Mouse (Mus musculus): ENCODE measurements around the gene Kif2c. TPM values are rescaled to one million over a fixed set of nuclear protein-coding genes. Genes with fewer than 3 reads are reported as not detected.

Gene Kif2c
- total and polyA plus RNA-seq, 3 experiments: 8.6 to 62.8 (median 52.0) TPM

DNA sequence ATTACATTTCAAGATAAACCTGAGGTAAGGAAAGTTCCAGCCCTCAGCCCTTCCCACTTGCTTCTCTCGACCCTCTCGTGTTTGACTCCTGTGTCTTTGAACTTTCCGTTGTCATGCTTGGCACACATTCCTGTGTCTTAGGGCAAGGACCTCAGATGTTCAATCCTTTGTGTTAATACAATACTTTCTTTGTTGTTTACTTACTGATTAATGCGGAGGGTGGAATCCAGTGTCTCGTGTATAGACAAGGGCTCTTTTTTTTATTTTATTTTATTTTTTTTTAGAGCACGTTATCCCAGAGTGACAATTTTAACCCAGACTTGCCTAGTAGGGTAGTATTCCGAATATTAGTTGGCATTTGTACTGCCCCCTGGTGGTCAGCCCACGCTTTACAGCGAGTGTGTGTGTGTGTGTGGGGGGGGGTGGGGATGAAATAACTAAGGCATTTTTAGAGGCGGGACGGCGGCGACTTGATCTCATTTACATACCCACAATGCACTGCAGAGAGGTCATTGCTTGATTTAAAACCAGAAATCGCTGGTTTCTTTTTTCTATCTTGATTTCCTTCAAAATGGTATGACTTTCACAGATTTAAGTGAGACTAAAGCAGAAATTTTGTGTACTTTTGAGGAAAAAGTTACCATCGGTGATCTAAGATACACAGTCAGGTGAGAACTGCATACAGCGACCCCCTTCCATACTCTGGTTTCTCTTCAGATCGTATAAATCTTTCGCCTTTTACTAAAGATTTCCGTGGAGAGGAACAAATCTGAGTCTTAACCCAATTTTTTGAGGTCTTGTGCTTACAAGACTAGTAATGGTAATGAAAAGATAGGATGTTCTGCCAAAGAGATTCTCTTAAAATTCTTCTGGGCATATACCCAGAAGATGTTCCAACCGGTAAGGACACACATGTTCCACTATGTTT, 28.0 kb upstream of the Kif2c start:
- ATAC-seq (ENCODE audit: extremely low read depth, insufficient number of reproducible peaks, low FRiP score, poor library complexity, severe bottlenecking): peak; percentile 40; the same call in 1 of the 2 replicates
- TF ChIP-seq POLR2AphosphoS5 (IDR thresholded peaks at IDR 0.05; ENCODE audit: insufficient replicate concordance, low read depth, low read length) (no peak), CTCF (IDR thresholded peaks at IDR 0.05; ENCODE audit: low read depth, low read length) (peak; percentile 61)
- Histone ChIP-seq H3K4me1 (ENCODE audit: insufficient read depth, low read depth, low read length) (no peaks in the 10 kb centered on the region; the same call in 1 of the 2 replicates), H3K9me3 (replicated peaks) (no peaks in the 10 kb centered on the region), H3K4me3 (ENCODE audit: low read depth, low read length) (no peak overlapping the region), H3K27me3 (ENCODE audit: insufficient read depth, low read length) (peaks cover 25% of the 10 kb centered on the region), H3K36me3 (replicated peaks) (no peaks in the 10 kb centered on the region)
- peak; percentile 24 for DNase-seq (ENCODE audit: low spot score)

DNA sequence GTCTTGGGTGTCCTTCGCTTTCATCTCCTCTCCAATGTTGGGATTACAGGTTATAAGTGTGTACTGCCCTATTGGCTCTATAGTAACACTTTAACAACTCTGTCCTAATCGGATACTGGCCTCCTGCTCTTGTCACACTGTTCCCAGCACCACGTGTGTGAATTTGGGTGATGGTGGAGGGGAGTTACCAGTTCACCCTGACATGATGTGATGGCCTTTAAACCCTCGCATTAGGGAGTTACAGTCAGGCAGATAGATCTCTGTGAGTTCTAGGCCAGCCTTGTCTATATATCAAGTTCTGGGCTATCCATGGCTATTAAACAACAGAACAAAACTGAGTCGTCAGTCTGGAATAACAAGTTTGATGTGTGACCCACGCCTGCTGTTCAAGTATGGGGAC, 27.2 kb upstream of the Kif2c start:
- DNase-seq (ENCODE audit: low spot score): no peak
- TF ChIP-seq TAL1 (conservative IDR thresholded peaks at IDR 0.05; ENCODE audit: low read depth, low read length) (no peak), GATA1 (IDR thresholded peaks at IDR 0.05; ENCODE audit: borderline replicate concordance, low read length) (no peak), POLR2AphosphoS5 (IDR thresholded peaks at IDR 0.05; ENCODE audit: insufficient replicate concordance, low read depth, low read length) (no peak), GATA2 (IDR thresholded peaks at IDR 0.05; ENCODE audit: borderline replicate concordance, low read depth, low read length) (no peak), CTCF (IDR thresholded peaks at IDR 0.05; ENCODE audit: low read depth, low read length) (no peak)

DNA sequence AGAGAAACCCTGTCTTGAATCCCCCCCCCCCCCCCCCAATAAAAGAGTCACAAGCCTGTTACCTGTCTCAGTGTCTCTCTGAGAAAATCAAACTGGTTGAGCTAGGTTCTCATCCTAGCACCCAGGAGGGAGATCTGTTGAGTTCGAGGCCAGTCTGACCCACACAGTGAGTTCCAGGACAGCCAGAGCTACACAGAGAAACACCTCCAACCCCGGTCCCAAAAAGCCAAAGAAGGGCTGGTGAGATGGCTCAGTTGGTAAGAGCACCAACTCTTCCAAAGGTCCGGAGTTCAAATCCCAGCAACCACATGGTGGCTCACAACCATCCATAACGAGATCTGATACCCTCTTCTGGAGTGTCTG, 20.5 kb upstream of the Kif2c start:
- DNase-seq (ENCODE audit: low spot score): no peak
- TF ChIP-seq CTCF (IDR thresholded peaks at IDR 0.05; ENCODE audit: low read depth, low read length) (no peak), POLR2AphosphoS5 (IDR thresholded peaks at IDR 0.05; ENCODE audit: insufficient replicate concordance, low read depth, low read length) (no peak; the same call in 1 of the 2 replicates), GATA1 (IDR thresholded peaks at IDR 0.05; ENCODE audit: borderline replicate concordance, low read length) (no peak), GATA2 (IDR thresholded peaks at IDR 0.05; ENCODE audit: borderline replicate concordance, low read depth, low read length) (no peak), TAL1 (conservative IDR thresholded peaks at IDR 0.05; ENCODE audit: low read depth, low read length) (no peak)
- Histone ChIP-seq H3K4me1 (ENCODE audit: insufficient read depth, low read depth, low read length) (peaks cover 3% of the 10 kb centered on the region; the same call in 1 of the 2 replicates), H3K4me3 (ENCODE audit: low read depth, low read length) (no peak overlapping the region), H3K27me3 (ENCODE audit: insufficient read depth, low read length) (0 out of 2 replicates have a peak, but pooled peaks cover 2% of the 10 kb centered on the region), H3K36me3 (replicated peaks) (no peaks in the 10 kb centered on the region), H3K9me3 (replicated peaks) (no peaks in the 10 kb centered on the region)
- no peak for ATAC-seq (ENCODE audit: extremely low read depth, insufficient number of reproducible peaks, low FRiP score, poor library complexity, severe bottlenecking)

More for the DNA sequence above, 27.2 kb upstream of the Kif2c start:
- ATAC-seq (ENCODE audit: extremely low read depth, insufficient number of reproducible peaks, low FRiP score, poor library complexity, severe bottlenecking): no peak
- H3K27me3 ChIP-seq (ENCODE audit: insufficient read depth, low read length): peaks cover 20% of the 10 kb centered on the region
- no peaks in the 10 kb centered on the region for H3K36me3 ChIP-seq (replicated peaks)
- H3K9me3 ChIP-seq (replicated peaks): no peaks in the 10 kb centered on the region
- no peaks in the 10 kb centered on the region; the same call in 1 of the 2 replicates for H3K4me1 ChIP-seq (ENCODE audit: insufficient read depth, low read depth, low read length)
- H3K4me3 ChIP-seq (ENCODE audit: low read depth, low read length): no peak overlapping the region

DNA sequence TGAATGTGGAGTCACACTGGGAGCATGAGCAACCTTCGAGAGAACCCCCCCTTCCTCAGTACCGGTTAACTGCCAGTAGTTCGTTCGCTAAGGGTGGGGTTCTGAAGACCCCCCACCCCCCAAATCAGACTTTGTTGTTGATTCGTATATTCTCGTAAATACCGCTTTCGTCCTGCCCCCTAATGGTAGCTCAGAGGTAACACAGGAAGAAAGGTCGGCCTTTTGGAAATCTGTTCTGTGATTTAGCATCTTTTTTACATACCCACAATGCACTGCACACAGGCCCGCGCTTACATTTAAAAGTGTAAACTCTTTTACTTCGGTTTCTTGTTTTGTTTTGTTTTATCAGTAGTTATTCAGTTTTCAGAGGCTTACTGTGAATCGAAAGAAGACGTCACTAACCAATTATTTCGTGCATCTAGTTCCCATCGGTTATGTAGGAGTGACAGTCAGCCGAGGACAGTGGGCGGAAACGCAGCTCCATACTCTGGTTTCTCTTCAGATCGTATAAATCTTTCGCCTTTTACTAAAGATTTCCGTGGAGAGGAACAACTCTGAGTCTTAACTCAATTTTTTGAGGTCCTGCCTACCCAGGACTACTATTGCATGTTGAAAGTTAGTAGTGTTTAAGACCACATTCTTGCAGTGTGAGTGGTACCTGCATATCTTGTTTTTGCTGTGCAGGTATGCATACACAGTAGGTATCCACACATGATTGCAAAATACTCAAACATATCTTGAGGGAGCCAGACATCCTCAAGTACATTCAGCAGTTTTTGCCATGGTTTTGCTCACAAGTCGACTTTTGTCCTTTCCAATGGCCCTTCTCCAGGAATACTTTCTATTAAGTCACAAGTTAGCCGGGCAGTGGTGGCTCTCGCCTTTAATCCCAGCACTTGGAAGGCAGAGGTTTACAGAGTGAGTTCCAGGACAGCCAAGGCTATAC, 19.9 kb upstream of the Kif2c start:
- peak; percentile 56 for DNase-seq (ENCODE audit: low spot score)
- peak; percentile 75 for ATAC-seq (ENCODE audit: extremely low read depth, insufficient number of reproducible peaks, low FRiP score, poor library complexity, severe bottlenecking)
- H3K9me3 ChIP-seq (replicated peaks): no peaks in the 10 kb centered on the region
- peaks cover 3% of the 10 kb centered on the region; the same call in 1 of the 2 replicates for H3K4me1 ChIP-seq (ENCODE audit: insufficient read depth, low read depth, low read length)
- no peak overlapping the region for H3K4me3 ChIP-seq (ENCODE audit: low read depth, low read length)
- H3K27me3 ChIP-seq (ENCODE audit: insufficient read depth, low read length): 0 out of 2 replicates have a peak, but pooled peaks cover 2% of the 10 kb centered on the region
- no peaks in the 10 kb centered on the region for H3K36me3 ChIP-seq (replicated peaks)
- TF ChIP-seq GATA1 (IDR thresholded peaks at IDR 0.05; ENCODE audit: borderline replicate concordance, low read length) (no peak), CTCF (IDR thresholded peaks at IDR 0.05; ENCODE audit: low read depth, low read length) (peak; percentile 33; the same call in 1 of the 2 replicates), POLR2AphosphoS5 (IDR thresholded peaks at IDR 0.05; ENCODE audit: insufficient replicate concordance, low read depth, low read length) (peak; percentile 96; the same call in 1 of the 2 replicates)

DNA sequence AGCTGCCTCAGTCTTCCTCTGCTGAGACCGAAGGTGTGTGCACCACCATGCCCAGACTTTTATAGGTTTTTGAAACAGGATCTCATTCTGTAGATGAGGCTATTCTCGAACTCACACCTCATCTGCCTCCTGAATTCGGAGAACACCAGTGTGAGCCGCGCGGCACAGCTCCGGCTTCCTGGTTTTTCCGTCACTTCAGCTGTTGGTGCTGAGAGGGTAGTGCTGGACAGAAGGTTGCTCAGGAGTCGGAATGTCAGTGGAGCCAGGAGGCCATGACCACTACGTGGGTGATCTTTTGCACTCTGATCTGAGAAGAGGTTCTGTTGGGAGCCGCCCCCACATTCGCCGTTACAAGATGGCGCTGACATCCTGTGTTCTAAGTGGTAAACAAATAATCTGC, 9.4 kb upstream of the Kif2c start:
- H3K4me3 ChIP-seq (ENCODE audit: low read depth, low read length): no peak overlapping the region
- no peak for DNase-seq (ENCODE audit: low spot score)
- TF ChIP-seq GATA1 (IDR thresholded peaks at IDR 0.05; ENCODE audit: borderline replicate concordance, low read length) (no peak), GATA2 (IDR thresholded peaks at IDR 0.05; ENCODE audit: borderline replicate concordance, low read depth, low read length) (no peak), TAL1 (conservative IDR thresholded peaks at IDR 0.05; ENCODE audit: low read depth, low read length) (no peak), POLR2AphosphoS5 (IDR thresholded peaks at IDR 0.05; ENCODE audit: insufficient replicate concordance, low read depth, low read length) (no peak), CTCF (IDR thresholded peaks at IDR 0.05; ENCODE audit: low read depth, low read length) (no peak)

DNA sequence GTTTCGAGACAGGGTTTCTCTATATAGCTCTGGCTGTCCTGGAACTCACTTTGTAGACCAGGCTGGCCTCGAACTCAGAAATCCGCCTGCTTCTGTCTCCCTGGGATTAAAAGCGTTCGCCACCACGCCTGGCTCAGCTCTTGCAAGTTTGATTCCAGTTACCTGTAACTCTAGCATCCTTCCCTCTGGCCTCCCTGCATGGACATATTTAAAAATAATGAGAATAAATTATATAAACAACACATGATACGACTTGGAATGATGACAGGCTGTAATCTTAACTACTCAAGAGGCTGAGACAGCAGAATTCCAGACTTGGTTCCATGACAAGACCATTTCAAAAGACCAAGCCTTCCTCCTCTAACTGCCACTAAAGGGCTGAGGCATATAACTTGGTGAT, 8.2 kb upstream of the Kif2c start:
- ATAC-seq (ENCODE audit: extremely low read depth, insufficient number of reproducible peaks, low FRiP score, poor library complexity, severe bottlenecking) (no peak), DNase-seq (ENCODE audit: low spot score) (no peak)
- TF ChIP-seq GATA2 (IDR thresholded peaks at IDR 0.05; ENCODE audit: borderline replicate concordance, low read depth, low read length) (no peak), CTCF (IDR thresholded peaks at IDR 0.05; ENCODE audit: low read depth, low read length) (no peak), GATA1 (IDR thresholded peaks at IDR 0.05; ENCODE audit: borderline replicate concordance, low read length) (no peak), TAL1 (conservative IDR thresholded peaks at IDR 0.05; ENCODE audit: low read depth, low read length) (no peak), POLR2AphosphoS5 (IDR thresholded peaks at IDR 0.05; ENCODE audit: insufficient replicate concordance, low read depth, low read length) (no peak)
- Histone ChIP-seq H3K4me1 (ENCODE audit: insufficient read depth, low read depth, low read length) (peaks cover 20% of the 10 kb centered on the region), H3K36me3 (replicated peaks) (no peaks in the 10 kb centered on the region), H3K4me3 (ENCODE audit: low read depth, low read length) (no peak overlapping the region), H3K27me3 (ENCODE audit: insufficient read depth, low read length) (no peaks in the 10 kb centered on the region), H3K9me3 (replicated peaks) (peaks cover 3% of the 10 kb centered on the region; the same call in 1 of the 2 replicates)

More for the DNA sequence above, 9.4 kb upstream of the Kif2c start:
- Histone ChIP-seq H3K27me3 (ENCODE audit: insufficient read depth, low read length) (no peaks in the 10 kb centered on the region), H3K9me3 (replicated peaks) (peaks cover 3% of the 10 kb centered on the region; the same call in 1 of the 2 replicates), H3K4me1 (ENCODE audit: insufficient read depth, low read depth, low read length) (peaks cover 20% of the 10 kb centered on the region), H3K36me3 (replicated peaks) (no peaks in the 10 kb centered on the region)
- no peak for ATAC-seq (ENCODE audit: extremely low read depth, insufficient number of reproducible peaks, low FRiP score, poor library complexity, severe bottlenecking)

Measured in G1E (cell line).